Mouse (Mus musculus) kidney, adult 2 months (tissue): ENCODE data around the gene 2310022A10Rik.
"Not testable (repeated sequence)": the region's sequence is repeated elsewhere in the genome, so short reads cannot be mapped to it uniquely, and the experiment has no call there.

Source experiments
- CTCF ChIP-seq: fragments of 200-500 bp; conservative IDR thresholded peaks from 2 replicates; pipeline ENCODE4 v1.5.1; 2011; ENCODE audit warnings: low read depth, mild to moderate bottlenecking, control low read depth, low read length, moderate library complexity, mixed read lengths; ENCODE audit not compliant: insufficient read depth, insufficient read length
- POLR2A ChIP-seq: fragments of 200-500 bp; IDR thresholded peaks from one replicate; pipeline ENCODE4 v1.6.1; 2011; ENCODE audit warnings: low read depth, low read length, control low read depth

DNA sequence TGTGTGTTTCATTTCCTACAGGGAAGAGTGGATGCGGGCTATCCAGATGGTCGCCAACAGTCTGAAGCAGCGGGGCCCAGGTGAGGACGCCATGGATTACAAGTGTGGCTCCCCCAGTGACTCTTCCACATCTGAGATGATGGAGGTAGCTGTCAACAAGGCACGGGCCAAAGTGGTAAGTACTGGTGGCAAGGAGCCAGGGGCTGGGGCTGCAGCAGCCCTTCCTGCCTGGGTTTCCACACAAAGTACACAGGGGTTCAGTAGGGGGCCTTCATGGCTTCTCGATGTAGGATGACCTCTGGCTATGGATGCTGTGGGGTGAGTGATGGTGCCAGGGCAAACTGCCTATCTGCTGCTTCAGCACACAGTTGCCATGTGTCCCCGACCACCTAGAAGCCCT is 75.8 kb downstream of the 2310022A10Rik start:
- TF ChIP-seq POLR2A, CTCF: not testable (repeated sequence)
